Mouse (Mus musculus) inflammation-experienced regulatory T-cells, adult 16 weeks (primary cell): Measurements from ENCODE around the gene Fam129c. TPM values are rescaled to one million over a fixed set of nuclear protein-coding genes. Genes with fewer than 3 reads are reported as not detected.

Experiments used
- polyA plus RNA-seq: library from polyadenylated mRNA; unstranded; fragments of 100-300 nt; shearing (Covaris generic); gene quantifications from one replicate; pipeline ENCODE4 v1.2.1, GENCODE M21; 2017

Gene Fam129c
- polyA plus RNA-seq: 5.8 TPM

GRCm38 (mm10) chr8:71597451-71597850, at the start of gene Fam129c:
TSS of gene Fam129c (plus strand) at chr8:71597648.

GRCm38 (mm10) chr8:71558071-71558957, 39.1 kb upstream of the Fam129c start, which contains the start of gene Tmem221:
TSS of gene Tmem221 (minus strand) at chr8:71558871.

GRCm38 (mm10) chr8:71566501-71566900, 30.9 kb upstream of the Fam129c start, which contains the start of gene Nxnl1:
TSS of gene Nxnl1 (minus strand) at chr8:71566601.

GRCm38 (mm10) chr8:71568387-71568937, 29.0 kb upstream of the Fam129c start, which contains the start of gene Slc27a1:
TSS of gene Slc27a1 (plus strand) at chr8:71568882.

DNA sequence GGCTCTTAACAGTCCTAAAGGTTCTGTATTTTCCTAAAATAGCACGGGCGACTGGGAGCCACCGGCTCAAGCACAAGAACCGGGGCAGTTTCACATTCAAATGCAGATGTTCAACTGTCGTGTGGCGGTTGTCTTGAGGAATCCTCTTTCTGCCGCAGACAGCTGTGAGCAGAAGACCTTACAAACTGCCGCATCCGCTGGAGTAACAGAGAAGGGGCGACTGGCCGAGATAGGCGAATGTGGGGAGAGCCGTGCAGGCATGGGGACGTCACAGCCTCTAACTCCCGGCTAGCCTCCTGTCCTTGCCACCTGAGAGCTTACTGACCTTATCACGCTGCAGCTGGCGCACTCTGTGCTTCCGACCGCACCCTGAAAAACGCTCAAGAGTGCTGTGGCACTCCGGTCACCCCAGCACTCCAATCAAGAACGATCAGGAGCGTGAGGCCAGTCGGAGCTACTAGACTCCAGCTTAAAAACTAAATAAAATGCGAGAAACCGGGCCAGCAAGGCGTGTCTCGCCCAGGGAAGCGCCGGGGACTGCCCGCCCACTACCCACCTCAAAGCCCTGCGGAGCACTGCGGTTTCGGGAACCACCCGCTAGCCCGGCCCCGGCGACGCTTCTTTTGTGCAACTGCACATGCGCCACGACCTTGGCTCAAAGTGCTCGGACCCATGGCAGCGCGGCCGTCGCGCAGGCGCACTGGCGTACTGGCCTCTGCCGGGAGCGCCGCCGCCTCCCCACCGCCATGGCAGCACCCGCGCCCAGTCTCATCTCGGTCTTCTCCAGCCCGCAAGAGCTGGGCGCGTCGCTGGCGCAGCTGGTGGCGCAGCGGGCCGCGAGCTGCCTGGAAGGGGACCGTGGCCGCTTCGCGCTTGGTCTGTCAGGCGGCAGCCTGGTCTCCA, 5.7 kb upstream of the Fam129c start, which contains the start of gene Pgls:
Gene Pgls (plus strand): TSS at position 706 of the 903 bp plus-strand sequence.

GRCm38 (mm10) chr8:71610822-71611651, 13.6 kb downstream of the Fam129c start, which contains the start of gene Colgalt1:
TSS of gene Colgalt1 (plus strand) at chr8:71610998.

Other genes with a start within 250 kb of the Fam129c start
- 154 TPM for gene Use1, start 230.8 kb upstream of the Fam129c start, polyA plus RNA-seq
- gene Ocel1, start 226.3 kb upstream of the Fam129c start, polyA plus RNA-seq: 7.2 TPM
- gene Nr2f6, start 215.7 kb upstream of the Fam129c start, polyA plus RNA-seq: 0.55 TPM
- gene Ushbp1, start 201.8 kb upstream of the Fam129c start, polyA plus RNA-seq: 0.29 TPM
- 120 TPM for gene Babam1, start 200.8 kb upstream of the Fam129c start, polyA plus RNA-seq
- 2.2 TPM for gene Ankle1, start 191.6 kb upstream of the Fam129c start, polyA plus RNA-seq
- gene Abhd8, start 134.0 kb upstream of the Fam129c start, polyA plus RNA-seq: 153 TPM
- 91.6 TPM for gene Mrpl34, start 132.7 kb upstream of the Fam129c start, polyA plus RNA-seq
- gene Dda1, start 128.4 kb upstream of the Fam129c start, polyA plus RNA-seq: 76.6 TPM
- 0.28 TPM for gene Ano8, start 111.7 kb upstream of the Fam129c start, polyA plus RNA-seq
- 9.2 TPM for gene Gtpbp3, start 109.5 kb upstream of the Fam129c start, polyA plus RNA-seq
- not detected for gene Plvap, start 85.9 kb upstream of the Fam129c start, polyA plus RNA-seq
- not detected for gene Ccdc194, start 71.9 kb upstream of the Fam129c start, polyA plus RNA-seq
- gene Bst2, start 60.2 kb upstream of the Fam129c start, polyA plus RNA-seq: 140 TPM
- gene Mvb12a, start 54.7 kb upstream of the Fam129c start, polyA plus RNA-seq: 95.4 TPM
- not detected for gene Tmem221, start 38.8 kb upstream of the Fam129c start, polyA plus RNA-seq
- 0.21 TPM for gene Nxnl1, start 31.0 kb upstream of the Fam129c start, polyA plus RNA-seq
- 22.7 TPM for gene Slc27a1, start 28.8 kb upstream of the Fam129c start, polyA plus RNA-seq
- gene Pgls, start 5.5 kb upstream of the Fam129c start, polyA plus RNA-seq: 28.9 TPM
- 4.0 TPM for gene Colgalt1, start 13.3 kb downstream of the Fam129c start, polyA plus RNA-seq
- 0.55 TPM for gene Unc13a, start 74.1 kb downstream of the Fam129c start, polyA plus RNA-seq
- 200 TPM for gene Jak3, start 78.6 kb downstream of the Fam129c start, polyA plus RNA-seq
- gene Insl3, start 91.6 kb downstream of the Fam129c start, polyA plus RNA-seq: 28.0 TPM
- 8.0 TPM for gene B3gnt3, start 104.1 kb downstream of the Fam129c start, polyA plus RNA-seq
- gene Fcho1, start 128.1 kb downstream of the Fam129c start, polyA plus RNA-seq: 283 TPM